Mouse (Mus musculus) regulatory T cell (primary cell): Measurements from ENCODE around the gene Mphosph9.
"Not testable (repeated sequence)": the region's sequence is repeated elsewhere in the genome, so short reads cannot be mapped to it uniquely, and the experiment has no call there.

Source experiments
- in situ Hi-C: fragments of 300-600 bp; cut with MboI, MseI; formaldehyde crosslinking; loops from one replicate; pipeline ENCODE4 v1.15.1; 2025; ENCODE audit warnings: high pct_unique_total_duplicates

Mphosph9 gene

GRCm38 (mm10) chr5:124240841-124241685 lies 86.7 kb downstream of the Mphosph9 start:
- in situ Hi-C loops = no loop called here

- in situ Hi-C loops = no loop called here
Measured at GRCm38 (mm10) chr5:124236180-124236579, 91.6 kb downstream of the Mphosph9 start.

- in situ Hi-C loops = no loop called here
Measured at GRCm38 (mm10) chr5:124234778-124235177, 93.0 kb downstream of the Mphosph9 start.

GRCm38 (mm10) chr5:124233874-124234661 lies 93.7 kb downstream of the Mphosph9 start:
- in situ Hi-C loops = no loop called here

GRCm38 (mm10) chr5:124233144-124233465 lies 94.7 kb downstream of the Mphosph9 start:
- in situ Hi-C loops = no loop called here

- in situ Hi-C loops = no loop called here
Measured at GRCm38 (mm10) chr5:124232360-124233143, 95.2 kb downstream of the Mphosph9 start.

- in situ Hi-C loops = no loop called here
Measured at GRCm38 (mm10) chr5:124230461-124230860, 97.3 kb downstream of the Mphosph9 start.

GRCm38 (mm10) chr5:124227193-124227592 lies 100.6 kb downstream of the Mphosph9 start:
- in situ Hi-C loops = no loop called here

- in situ Hi-C loops = no loop called here
Measured at GRCm38 (mm10) chr5:124226494-124226893, 101.3 kb downstream of the Mphosph9 start.

- in situ Hi-C loops = no loop called here
Measured at GRCm38 (mm10) chr5:124225891-124226290, 101.9 kb downstream of the Mphosph9 start.

GRCm38 (mm10) chr5:124224321-124225092 lies 103.3 kb downstream of the Mphosph9 start:
- in situ Hi-C loops = no loop called here

GRCm38 (mm10) chr5:124223574-124223973 lies 104.2 kb downstream of the Mphosph9 start:
- in situ Hi-C loops = no loop called here

GRCm38 (mm10) chr5:124222696-124223095 lies 105.1 kb downstream of the Mphosph9 start:
- in situ Hi-C loops = no loop called here

GRCm38 (mm10) chr5:124221736-124222040 lies 106.1 kb downstream of the Mphosph9 start:
- in situ Hi-C loops = no loop called here

GRCm38 (mm10) chr5:124221037-124221735 lies 106.6 kb downstream of the Mphosph9 start:
- in situ Hi-C loops = no loop called here

GRCm38 (mm10) chr5:124220551-124220950 lies 107.2 kb downstream of the Mphosph9 start:
- in situ Hi-C loops = no loop called here

- in situ Hi-C loops = no loop called here
Measured at GRCm38 (mm10) chr5:124219431-124219830, 108.3 kb downstream of the Mphosph9 start.

GRCm38 (mm10) chr5:124218986-124219385 lies 108.8 kb downstream of the Mphosph9 start:
- in situ Hi-C loops = no loop called here

- in situ Hi-C loops = no loop called here
Measured at GRCm38 (mm10) chr5:124217566-124218249, 110.1 kb downstream of the Mphosph9 start.

GRCm38 (mm10) chr5:124217092-124217491 lies 110.7 kb downstream of the Mphosph9 start:
- in situ Hi-C loops = not testable (repeated sequence)
